Mouse (Mus musculus) liver, adult 2 months (tissue): ENCODE data around the gene Emilin2.

ENCODE experiments used
- CTCF ChIP-seq: fragments of 200-500 bp; IDR thresholded peaks from 2 replicates; pipeline ENCODE4 v1.5.1; 2011; ENCODE audit warnings: low read depth, low read length, control low read depth
- POLR2A ChIP-seq: fragments of 200-500 bp; IDR thresholded peaks from 2 replicates; pipeline ENCODE4 v1.6.1; 2011; ENCODE audit warnings: low read length, control low read depth; ENCODE audit not compliant: insufficient read depth; ENCODE audit errors: extremely low read depth

DNA sequence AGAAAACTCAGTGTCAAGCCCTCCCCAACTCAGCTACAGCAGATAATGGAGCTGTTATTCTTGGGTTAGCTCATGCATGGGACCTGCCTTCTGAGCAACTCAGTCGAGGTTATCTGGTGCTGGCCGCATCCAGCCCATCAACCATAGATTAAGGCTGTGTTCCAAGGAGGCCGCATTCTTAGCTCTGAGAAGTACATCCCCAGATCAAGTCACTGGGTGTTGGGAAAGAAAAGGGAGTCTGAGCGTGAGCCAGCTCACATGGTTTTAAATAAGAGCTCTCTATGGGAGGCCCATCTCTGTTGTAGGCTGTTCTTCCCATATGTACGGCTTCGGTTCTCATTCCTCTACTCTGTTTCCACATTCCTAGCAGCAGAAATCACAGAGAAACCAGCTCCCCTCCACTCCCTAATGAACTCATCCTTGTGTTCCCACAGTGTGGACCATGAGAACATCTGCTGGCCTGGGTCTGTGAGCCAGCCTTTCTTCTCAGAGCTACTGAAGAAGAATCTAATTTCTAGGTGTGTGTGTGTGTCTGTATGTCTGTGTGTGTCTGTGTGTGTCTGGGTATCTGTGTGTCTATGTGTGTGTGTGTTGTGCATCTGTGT lies 22.1 kb downstream of the Emilin2 start:
- no peak for TF ChIP-seq CTCF
- TF ChIP-seq POLR2A: no peak
